Mouse (Mus musculus) spleen, postnatal 0 days (tissue): ENCODE data around the gene Gm5485. TPM values are rescaled to one million over a fixed set of nuclear protein-coding genes. Genes with fewer than 3 reads are reported as not detected.

Experiments used
- polyA plus RNA-seq: library from polyadenylated mRNA; unstranded; fragments of >200 nt; fragmentation: Nextera tagmentation; extraction: Ambion mirVana; gene quantifications from 2 replicates; pipeline ENCODE4 v1.2.1, GENCODE M21; 2015

Gene Gm5485
- not detected in 2 replicates for polyA plus RNA-seq

GRCm38 (mm10) chr16:48412246-48412645 lies at the start of gene Gm5485:
Gene Gm5485, minus strand, starts transcription at chr16:48412416.

GRCm38 (mm10) chr16:48431027-48431426 lies 18.8 kb upstream of the Gm5485 start, which contains the start of gene Morc1:
Gene Morc1, plus strand, starts transcription at chr16:48431237.

Other genes starting within 250 kb of the Gm5485 start
- 0.18 TPM in 1 of 2 replicates, not detected in the other for gene Dppa4, start 128.7 kb downstream of the Gm5485 start, polyA plus RNA-seq
- not detected in 2 replicates for gene Dppa2, start 108.5 kb downstream of the Gm5485 start, polyA plus RNA-seq
- gene Morc1, start 18.8 kb upstream of the Gm5485 start, polyA plus RNA-seq: not detected in 2 replicates